ENCODE assay signal across 24 mouse cellular contexts in genomic region chr17:42694730-42695129, GRCm38 (mm10). TPM values are rescaled to one million over a fixed set of nuclear protein-coding genes. Genes with fewer than 3 reads are reported as not detected.
DNase-seq lines count a peak whose midpoint lies in the region; ATAC-seq lines count a peak whose summit lies in the region.
"Had no signal": no experiment of that assay in that cellular context is flagged by ENCODE, and none has a peak within 500 bp of the region (broad histone marks: within the 10 kb centered on the region; RNA-seq: fewer than 3 reads in every experiment).

No protein-coding gene starts in this region.

- H3K4me3 ChIP-seq in forebrain, embryonic 13.5 days = no peak overlapping the region
- H3K4me3 ChIP-seq: erythroblast, embryonic 14.5 days; forebrain, embryonic 15.5 days; hindbrain, embryonic 13.5 days; lung, embryonic 15.5 days; megakaryocyte, embryonic 14.5 days had no signal

- H3K4me2 ChIP-seq in forebrain, embryonic 13.5 days = no peak overlapping the region
- H3K4me2 ChIP-seq: forebrain, embryonic 15.5 days; hindbrain, embryonic 13.5 days; lung, embryonic 15.5 days had no signal

- intact Hi-C loops in left cerebral cortex, postnatal 25 days (cut with DNase I) = no loop called here

- no peak overlapping the region for H3K9ac ChIP-seq in forebrain, embryonic 13.5 days
- H3K9ac ChIP-seq: forebrain, embryonic 15.5 days; hindbrain, embryonic 13.5 days; lung, embryonic 15.5 days had no signal

- no peak for ATAC-seq in forebrain, embryonic 13.5 days
- ATAC-seq: CD4-positive, CD25-positive, alpha-beta regulatory T cell, adult 4 months; forebrain, embryonic 15.5 days; midbrain, embryonic 16.5 days had no signal

- no peaks in the 10 kb centered on the region for H3K27me3 ChIP-seq in forebrain, embryonic 13.5 days
- H3K27me3 ChIP-seq: forebrain, embryonic 15.5 days; hindbrain, embryonic 13.5 days; lung, embryonic 15.5 days; megakaryocyte, embryonic 14.5 days had no signal

- H3K36me3 ChIP-seq in forebrain, embryonic 13.5 days (ENCODE audit: poor library complexity, severe bottlenecking) = no peaks in the 10 kb centered on the region
- H3K36me3 ChIP-seq: forebrain, embryonic 15.5 days; G1E; hindbrain, embryonic 13.5 days; lung, embryonic 15.5 days had no signal

- H3K27ac ChIP-seq in forebrain, embryonic 13.5 days = no peak overlapping the region
- H3K27ac ChIP-seq: forebrain, embryonic 15.5 days; hindbrain, embryonic 13.5 days; lung, embryonic 15.5 days had no signal

- DNase-seq in kidney, postnatal 14 days = peak; percentile 5
- DNase-seq in kidney, adult 11 months = no peak
- DNase-seq in lung, postnatal 14 days = peak; percentile 17
- no peak for DNase-seq in lung, adult 18-20 months
- DNase-seq in frontal cortex, postnatal 10 days (ENCODE audit: low spot score in 2 of 2) = peak; percentile 24 to 30
- DNase-seq in left cerebral cortex, postnatal 25 days (ENCODE audit: low spot score in 2 of 2) = peak; percentile 32 to 70
- no peak for DNase-seq in adrenal gland, postnatal 10 days
- DNase-seq: cerebellum, adult 11 months; gastrocnemius, postnatal 14 days; thymus, postnatal 4 days had no signal

- WGBS in forebrain, embryonic 13.5 days = 89% methylated on average over 4 of the region's 4 CpGs

- H3K9me3 ChIP-seq in forebrain, embryonic 13.5 days (replicated peaks) = no peaks in the 10 kb centered on the region
- H3K9me3 ChIP-seq: forebrain, embryonic 15.5 days; hindbrain, embryonic 13.5 days; lung, embryonic 15.5 days had no signal

- H3K4me1 ChIP-seq in forebrain, embryonic 13.5 days = no peaks in the 10 kb centered on the region
- H3K4me1 ChIP-seq: forebrain, embryonic 15.5 days; hindbrain, embryonic 13.5 days; lung, embryonic 15.5 days; megakaryocyte, embryonic 14.5 days had no signal

RNA-seq across cellular contexts. Expression of gene Adgrf4, which starts 2.6 kb away (rescaled TPM):
- 1 to 10 TPM; 1.4 to 1.6 TPM for total RNA-seq in left cerebral cortex, postnatal 25 days (2021)
- 0.05 and 0.10 TPM in 2 replicates for polyA plus RNA-seq in forebrain, embryonic 13.5 days (2015; fragmentation: Nextera tagmentation; extraction: Ambion mirVana)
- total RNA-seq in adrenal gland, postnatal 10 days (2021) = under 1 TPM in 1 of 2 experiments, not detected in 1; 0.21 TPM
- total RNA-seq: common myeloid progenitor, adult 5-6 weeks; G1E; liver, adult 2 months had no signal
- polyA plus RNA-seq: CD4-positive, CD25-positive, alpha-beta regulatory T cell, adult 4 months; embryonic facial prominence, embryonic 11.5 days; erythroblast, embryonic 14.5 days; G1E; heart, postnatal 0 days; intestine, embryonic 14.5 days had no signal

RNA-seq across cellular contexts. Expression of gene Adgrf2, which starts 47.2 kb away (rescaled TPM):
- total RNA-seq in left cerebral cortex, postnatal 25 days (2021) = 1 to 10 TPM in 1 of 2 experiments, under 1 TPM in 1; 0.60 to 1.0 TPM
- 0.06 and 0.13 TPM in 2 replicates for polyA plus RNA-seq in forebrain, embryonic 13.5 days (2015; fragmentation: Nextera tagmentation; extraction: Ambion mirVana)
- total RNA-seq in adrenal gland, postnatal 10 days (2021) = under 1 TPM; 0.09 to 0.18 TPM
- total RNA-seq: common myeloid progenitor, adult 5-6 weeks had no signal
- polyA plus RNA-seq: CD4-positive, CD25-positive, alpha-beta regulatory T cell, adult 4 months; embryonic facial prominence, embryonic 11.5 days; erythroblast, embryonic 14.5 days; G1E; intestine, embryonic 14.5 days; lung, embryonic 15.5 days had no signal

Comparison
In these comparisons a context has a peak if more than half of its experiments do, and no peak if none do; other contexts are left out.
1. DNase-seq: peak in kidney, postnatal 14 days (single experiment), lung, postnatal 14 days (single experiment), frontal cortex, postnatal 10 days (2 of 2) and left cerebral cortex, postnatal 25 days (2 of 2); none in kidney, adult 11 months (single experiment), lung, adult 18-20 months (0 of 2) and adrenal gland, postnatal 10 days (single experiment).